Mouse (Mus musculus) myocyte (in vitro differentiated cells): ENCODE results near the gene Slc25a13.

Source experiments
- CEBPB ChIP-seq: IDR thresholded peaks from 2 replicates; pipeline ENCODE4 v1.6.1; 2011; ENCODE audit warnings: mild to moderate bottlenecking, moderate library complexity; ENCODE audit not compliant: poor library complexity, insufficient read depth, severe bottlenecking
- E2F4 ChIP-seq: IDR thresholded peaks from one replicate; pipeline ENCODE4 v1.6.1; 2011; ENCODE audit warnings: mild to moderate bottlenecking, control low read depth, moderate library complexity; ENCODE audit not compliant: insufficient read depth
- MAX ChIP-seq: IDR thresholded peaks from one replicate; pipeline ENCODE4 v1.6.1; 2011; ENCODE audit warnings: low read depth, mild to moderate bottlenecking, control low read depth
- MYOG ChIP-seq, 3 experiments: IDR thresholded peaks; one replicate each; pipeline ENCODE4 v1.6.1; 2011; ENCODE audit warnings: control low read depth in 2 of 3, low read depth in 2 of 3, mild to moderate bottlenecking in 2 of 3; ENCODE audit not compliant: insufficient read length in 2 of 3, control insufficient read depth in 1 of 3, insufficient read depth in 1 of 3
- POLR2A ChIP-seq: IDR thresholded peaks from one replicate; pipeline ENCODE4 v1.6.1; 2011; ENCODE audit warnings: low read depth, mild to moderate bottlenecking, control low read depth, moderate library complexity; ENCODE audit not compliant: insufficient read length
- SRF ChIP-seq: IDR thresholded peaks from one replicate; pipeline ENCODE4 v1.6.1; 2011; ENCODE audit warnings: low read depth; ENCODE audit not compliant: control insufficient read depth, insufficient read length
- TCF12 ChIP-seq: IDR thresholded peaks from one replicate; pipeline ENCODE4 v1.6.1; 2011; ENCODE audit warnings: mild to moderate bottlenecking, control low read depth; ENCODE audit not compliant: poor library complexity, insufficient read depth, severe bottlenecking
- TCF3 ChIP-seq: IDR thresholded peaks from one replicate; pipeline ENCODE4 v1.6.1; 2011; ENCODE audit warnings: low read depth, control low read depth; ENCODE audit not compliant: insufficient read length

GRCm38 (mm10) chr6:6058548-6058947 lies 158.4 kb downstream of the Slc25a13 start:
- TF ChIP-seq CEBPB (no peak), POLR2A (no peak), TCF12 (no peak), E2F4 (no peak), MYOG (IDR thresholded peaks at IDR 0.05; ENCODE audit: control insufficient read depth in 1 of 3, insufficient read depth in 1 of 3, insufficient read length in 2 of 3, low read depth in 2 of 3) (no peak), MAX (no peak), SRF (no peak), TCF3 (no peak)
